Mouse (Mus musculus): Measurements from ENCODE around the gene Dok5. TPM values are rescaled to one million over a fixed set of nuclear protein-coding genes. Genes with fewer than 3 reads are reported as not detected.

The Dok5 gene
- polyA plus RNA-seq, 1 experiment from 2014 or later = 59.1 TPM

- ATAC-seq (ENCODE audit: low FRiP score) (no peak), DNase-seq (ENCODE audit: low spot score) (no peak)
- WGBS = 61% methylated on average over 12 of the region's 12 CpGs
- peaks cover 14% of the 10 kb centered on the region for H3K4me1 ChIP-seq (replicated peaks; ENCODE audit: control insufficient read depth, insufficient read depth, low read length)
- H3K4me3 ChIP-seq (replicated peaks; ENCODE audit: low read length) = no peak overlapping the region
- peak overlapping the region; percentile 75 for H3K27ac ChIP-seq
- no peak overlapping the region for H3K4me2 ChIP-seq (replicated peaks)
- H3K9me3 ChIP-seq (ENCODE audit: control insufficient read depth, low read length) = no peaks in the 10 kb centered on the region
- H3K9ac ChIP-seq = no peak overlapping the region
- 0 out of 2 replicates have a peak, but pooled peaks cover 6% of the 10 kb centered on the region for H3K36me3 ChIP-seq (replicated peaks; ENCODE audit: control insufficient read depth, insufficient read depth)
- no peaks in the 10 kb centered on the region for H3K27me3 ChIP-seq (ENCODE audit: control insufficient read depth, insufficient read depth, low read length)
These were observed 76.1 kb downstream of the Dok5 start for GRCm38 (mm10) chr2:170807555-170808258.

DNA sequence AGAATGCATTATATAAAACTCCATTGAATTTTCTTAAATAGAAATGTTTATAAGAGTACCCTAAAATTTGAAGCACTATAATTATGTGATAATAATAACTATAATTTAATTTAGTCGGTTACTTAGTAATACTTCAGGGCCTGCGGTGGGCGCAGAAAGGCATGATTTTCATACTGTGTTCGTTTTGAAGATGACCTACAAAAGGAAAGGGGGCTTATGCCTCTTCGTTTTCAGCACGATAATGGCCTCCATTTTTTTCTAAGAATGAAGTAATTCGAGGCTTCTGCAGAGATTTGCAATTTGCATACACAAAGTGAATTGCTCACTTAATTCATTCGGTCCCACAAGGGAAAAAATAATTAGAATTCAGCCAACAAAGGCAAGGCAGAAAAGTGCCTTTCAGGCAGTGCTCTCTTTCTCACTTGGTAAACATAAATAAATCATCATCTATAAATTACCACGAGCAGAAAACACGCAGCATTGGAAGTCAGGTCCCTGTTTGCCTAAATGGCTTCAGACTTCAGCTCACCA lies 76.7 kb downstream of the Dok5 start:
- H3K9ac ChIP-seq = no peak overlapping the region
- no peaks in the 10 kb centered on the region for H3K9me3 ChIP-seq (ENCODE audit: control insufficient read depth, low read length)
- DNase-seq (ENCODE audit: low spot score) (peak; percentile 53), ATAC-seq (ENCODE audit: low FRiP score) (no peak)
- peaks cover 14% of the 10 kb centered on the region for H3K4me1 ChIP-seq (replicated peaks; ENCODE audit: control insufficient read depth, insufficient read depth, low read length)
- H3K4me3 ChIP-seq (replicated peaks; ENCODE audit: low read length) = no peak overlapping the region
- peak overlapping the region; percentile 75 for H3K27ac ChIP-seq
- WGBS = 36% methylated on average over 10 of the region's 10 CpGs
- 0 out of 2 replicates have a peak, but pooled peaks cover 6% of the 10 kb centered on the region for H3K36me3 ChIP-seq (replicated peaks; ENCODE audit: control insufficient read depth, insufficient read depth)
- H3K27me3 ChIP-seq (ENCODE audit: control insufficient read depth, insufficient read depth, low read length) = no peaks in the 10 kb centered on the region
- H3K4me2 ChIP-seq (replicated peaks) = no peak overlapping the region

DNA sequence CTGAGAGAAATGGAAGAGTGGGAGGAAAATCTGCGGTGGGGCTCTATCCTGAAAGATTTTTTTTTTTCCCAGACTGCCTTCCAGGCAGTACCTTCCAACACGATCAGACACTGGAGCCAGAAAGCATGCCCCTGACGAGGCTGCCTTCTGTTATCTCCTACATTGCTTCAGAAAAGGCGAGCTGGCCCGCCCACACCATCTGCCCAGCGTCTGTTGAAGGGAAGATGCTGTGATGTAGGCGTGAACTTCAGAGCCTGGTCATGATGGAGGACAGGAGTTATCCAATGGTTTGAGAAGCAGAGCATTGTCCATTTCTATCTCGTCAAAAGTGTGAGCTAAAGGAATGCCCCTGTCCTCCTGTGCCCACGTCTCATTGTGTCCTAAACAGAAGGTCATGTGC lies 79.7 kb downstream of the Dok5 start:
- no peak overlapping the region for H3K27ac ChIP-seq

GRCm38 (mm10) chr2:170816302-170816701 lies 84.7 kb downstream of the Dok5 start:
- no peak overlapping the region for H3K4me2 ChIP-seq (replicated peaks)
- no peaks in the 10 kb centered on the region for H3K27me3 ChIP-seq (ENCODE audit: control insufficient read depth, insufficient read depth, low read length)
- no peak overlapping the region for H3K4me3 ChIP-seq (replicated peaks; ENCODE audit: low read length)
- WGBS = 62% methylated on average over 8 of the region's 8 CpGs
- H3K4me1 ChIP-seq (replicated peaks; ENCODE audit: control insufficient read depth, insufficient read depth, low read length) = peaks cover 14% of the 10 kb centered on the region
- DNase-seq (ENCODE audit: low spot score) (no peak), ATAC-seq (ENCODE audit: low FRiP score) (no peak)
- H3K9me3 ChIP-seq (ENCODE audit: control insufficient read depth, low read length) = peaks cover 17% of the 10 kb centered on the region; the same call in 1 of the 2 replicates
- no peak overlapping the region for H3K27ac ChIP-seq
- H3K36me3 ChIP-seq (replicated peaks; ENCODE audit: control insufficient read depth, insufficient read depth) = 0 out of 2 replicates have a peak, but pooled peaks cover 6% of the 10 kb centered on the region
- no peak overlapping the region for H3K9ac ChIP-seq

More for the DNA sequence above, 79.7 kb downstream of the Dok5 start:
- Histone ChIP-seq H3K9ac (no peak overlapping the region), H3K9me3 (ENCODE audit: control insufficient read depth, low read length) (no peaks in the 10 kb centered on the region), H3K4me1 (replicated peaks; ENCODE audit: control insufficient read depth, insufficient read depth, low read length) (peaks cover 19% of the 10 kb centered on the region), H3K4me3 (replicated peaks; ENCODE audit: low read length) (no peak overlapping the region), H3K36me3 (replicated peaks; ENCODE audit: control insufficient read depth, insufficient read depth) (0 out of 2 replicates have a peak, but pooled peaks cover 6% of the 10 kb centered on the region), H3K27me3 (ENCODE audit: control insufficient read depth, insufficient read depth, low read length) (no peaks in the 10 kb centered on the region), H3K4me2 (replicated peaks) (no peak overlapping the region)
- DNase-seq (ENCODE audit: low spot score) = no peak
- WGBS = 66% methylated on average over 9 of the region's 9 CpGs
- ATAC-seq (ENCODE audit: low FRiP score) = no peak

DNA sequence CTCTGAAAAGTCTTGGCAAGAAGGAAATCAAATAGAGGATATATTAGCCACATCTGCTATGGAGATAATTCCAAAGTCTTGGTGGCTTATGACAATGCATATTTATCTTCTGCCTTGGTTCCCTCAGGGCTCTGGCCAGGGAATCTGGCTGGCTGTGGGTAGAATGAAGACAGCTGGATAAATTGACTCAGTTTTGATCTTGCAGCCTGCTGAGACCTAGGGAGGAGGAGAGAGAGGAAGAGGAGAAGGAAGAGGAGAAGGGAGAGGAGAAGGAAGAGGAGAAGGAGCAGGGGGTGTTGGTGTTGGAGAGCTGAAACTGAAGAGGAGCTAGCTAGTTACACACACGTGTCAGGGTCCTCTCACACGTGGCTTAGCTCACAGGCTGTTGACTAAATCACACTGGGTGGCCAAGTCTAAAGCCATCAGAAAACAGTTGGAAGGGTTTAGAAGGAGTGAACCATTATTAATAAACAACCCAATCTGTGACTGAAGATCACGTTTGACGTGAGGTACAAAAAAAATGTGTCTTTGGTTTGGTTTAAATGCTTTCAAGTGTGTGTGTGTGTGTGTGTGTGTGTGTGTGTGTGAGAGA lies 85.6 kb downstream of the Dok5 start:
- H3K27me3 ChIP-seq (ENCODE audit: control insufficient read depth, insufficient read depth, low read length) = no peaks in the 10 kb centered on the region
- peaks cover 14% of the 10 kb centered on the region for H3K4me1 ChIP-seq (replicated peaks; ENCODE audit: control insufficient read depth, insufficient read depth, low read length)
- ATAC-seq (ENCODE audit: low FRiP score) = no peak
- no peak for DNase-seq (ENCODE audit: low spot score)
- H3K4me2 ChIP-seq (replicated peaks) = no peak overlapping the region
- no peaks in the 10 kb centered on the region for H3K36me3 ChIP-seq (replicated peaks; ENCODE audit: control insufficient read depth, insufficient read depth)
- no peak overlapping the region for H3K4me3 ChIP-seq (replicated peaks; ENCODE audit: low read length)
- 76% methylated on average over 4 of the region's 4 CpGs for WGBS
- H3K9ac ChIP-seq = no peak overlapping the region
- H3K27ac ChIP-seq = no peak overlapping the region
- peaks cover 20% of the 10 kb centered on the region; the same call in 1 of the 2 replicates for H3K9me3 ChIP-seq (ENCODE audit: control insufficient read depth, low read length)

DNA sequence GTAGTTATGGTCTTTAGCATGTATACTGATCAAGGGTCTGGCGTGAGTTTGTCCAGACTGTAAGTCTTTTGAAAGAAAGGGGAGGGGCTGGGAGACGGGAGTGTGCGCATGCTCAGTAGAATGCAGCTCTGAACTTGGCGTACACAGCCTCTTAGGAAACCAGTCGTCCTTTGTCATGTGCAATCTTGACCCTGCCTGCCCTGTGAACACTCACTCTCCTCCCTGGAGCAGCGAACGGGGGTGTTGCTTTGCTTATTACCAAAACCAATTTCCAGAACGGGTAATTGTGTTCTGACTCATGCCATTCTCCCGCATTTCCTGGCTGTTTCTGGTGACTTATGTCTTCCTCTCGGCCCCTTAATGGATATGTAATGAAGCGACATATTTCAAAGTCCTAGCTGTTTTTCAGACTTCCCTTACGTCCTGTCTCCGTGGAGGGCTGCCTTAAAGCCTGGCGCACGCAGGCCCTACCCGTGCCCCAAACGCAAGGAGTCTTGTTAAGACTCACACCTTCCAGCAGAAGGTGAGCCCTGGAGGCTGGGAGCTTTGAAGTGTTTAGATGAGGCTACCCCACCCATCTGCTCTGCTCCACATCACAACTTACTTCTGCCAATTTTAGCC lies 95.3 kb downstream of the Dok5 start:
- peak; percentile 52 for DNase-seq (ENCODE audit: low spot score)
- no peaks in the 10 kb centered on the region for H3K36me3 ChIP-seq (replicated peaks; ENCODE audit: control insufficient read depth, insufficient read depth)
- H3K27me3 ChIP-seq (ENCODE audit: control insufficient read depth, insufficient read depth, low read length) = no peaks in the 10 kb centered on the region
- H3K9ac ChIP-seq = peak overlapping the region; percentile 36; the same call in 1 of the 2 replicates
- no peaks in the 10 kb centered on the region for H3K9me3 ChIP-seq (ENCODE audit: control insufficient read depth, low read length)
- H3K27ac ChIP-seq = no peak overlapping the region
- H3K4me1 ChIP-seq (replicated peaks; ENCODE audit: control insufficient read depth, insufficient read depth, low read length) = peaks cover 12% of the 10 kb centered on the region
- H3K4me2 ChIP-seq (replicated peaks) = peak overlapping the region; percentile 22
- no peak overlapping the region for H3K4me3 ChIP-seq (replicated peaks; ENCODE audit: low read length)
- WGBS = 51% methylated on average over 17 of the region's 17 CpGs
- ATAC-seq (ENCODE audit: low FRiP score) = no peak

- Histone ChIP-seq H3K4me1 (replicated peaks; ENCODE audit: control insufficient read depth, insufficient read depth, low read length) (peaks cover 19% of the 10 kb centered on the region), H3K9ac (no peak overlapping the region)
These were observed 97.2 kb downstream of the Dok5 start for GRCm38 (mm10) chr2:170828757-170829156.

DNA sequence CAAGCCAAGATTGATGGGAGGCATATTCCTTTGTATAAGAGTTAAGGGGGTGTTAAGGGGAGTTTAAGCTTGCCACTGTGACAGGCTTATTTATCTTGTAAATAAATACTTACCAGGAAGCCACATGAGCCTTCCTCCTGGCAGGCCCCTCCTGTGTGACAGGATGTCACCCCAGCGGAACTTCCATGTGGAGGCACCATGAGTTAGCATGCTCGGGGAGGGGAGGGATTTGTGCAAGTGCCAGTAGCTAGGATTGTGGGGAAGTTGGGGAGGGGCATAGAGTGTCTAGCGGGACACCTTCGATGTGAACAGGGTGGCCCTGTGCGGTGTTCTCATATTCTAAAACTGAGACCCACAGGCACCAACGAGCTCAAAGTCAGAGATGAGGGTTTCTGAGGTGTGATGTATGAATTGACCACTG lies 97.6 kb downstream of the Dok5 start:
- DNase-seq (ENCODE audit: low spot score) (no peak), ATAC-seq (ENCODE audit: low FRiP score) (peak; percentile 61; the same call in 1 of the 2 replicates)
- Histone ChIP-seq H3K36me3 (replicated peaks; ENCODE audit: control insufficient read depth, insufficient read depth) (no peaks in the 10 kb centered on the region), H3K27ac (peak overlapping the region; percentile 62), H3K9me3 (ENCODE audit: control insufficient read depth, low read length) (no peaks in the 10 kb centered on the region), H3K4me3 (replicated peaks; ENCODE audit: low read length) (no peak overlapping the region), H3K4me2 (replicated peaks) (no peak overlapping the region), H3K4me1 (replicated peaks; ENCODE audit: control insufficient read depth, insufficient read depth, low read length) (peaks cover 19% of the 10 kb centered on the region), H3K9ac (no peak overlapping the region), H3K27me3 (ENCODE audit: control insufficient read depth, insufficient read depth, low read length) (no peaks in the 10 kb centered on the region)
- WGBS = 67% methylated on average over 6 of the region's 6 CpGs

More at GRCm38 (mm10) chr2:170828757-170829156, 97.2 kb downstream of the Dok5 start:
- Histone ChIP-seq H3K9me3 (ENCODE audit: control insufficient read depth, low read length) (no peaks in the 10 kb centered on the region), H3K27ac (peak overlapping the region; percentile 62), H3K36me3 (replicated peaks; ENCODE audit: control insufficient read depth, insufficient read depth) (no peaks in the 10 kb centered on the region), H3K4me2 (replicated peaks) (no peak overlapping the region), H3K27me3 (ENCODE audit: control insufficient read depth, insufficient read depth, low read length) (no peaks in the 10 kb centered on the region), H3K4me3 (replicated peaks; ENCODE audit: low read length) (no peak overlapping the region)
- no peak for DNase-seq (ENCODE audit: low spot score)
- ATAC-seq (ENCODE audit: low FRiP score) = peak; percentile 55; the same call in 1 of the 2 replicates
- WGBS = 23% methylated on average over 7 of the region's 7 CpGs

- no peak for ATAC-seq (ENCODE audit: low FRiP score)
- 64% methylated on average over 14 of the region's 14 CpGs for WGBS
- DNase-seq (ENCODE audit: low spot score) = no peak
- Histone ChIP-seq H3K9me3 (ENCODE audit: control insufficient read depth, low read length) (no peaks in the 10 kb centered on the region), H3K27me3 (ENCODE audit: control insufficient read depth, insufficient read depth, low read length) (no peaks in the 10 kb centered on the region), H3K9ac (no peak overlapping the region), H3K4me1 (replicated peaks; ENCODE audit: control insufficient read depth, insufficient read depth, low read length) (peaks cover 19% of the 10 kb centered on the region), H3K27ac (no peak overlapping the region), H3K4me3 (replicated peaks; ENCODE audit: low read length) (no peak overlapping the region), H3K4me2 (replicated peaks) (no peak overlapping the region), H3K36me3 (replicated peaks; ENCODE audit: control insufficient read depth, insufficient read depth) (no peaks in the 10 kb centered on the region)
These were observed 98.4 kb downstream of the Dok5 start for GRCm38 (mm10) chr2:170829988-170830387.

All from hindbrain, embryonic 14.5 days (tissue).